Mouse (Mus musculus) cerebellum, adult 9-11 months (tissue): ENCODE data around the gene Trim15.
"Not testable (repeated sequence)": the region's sequence is repeated elsewhere in the genome, so short reads cannot be mapped to it uniquely, and the experiment has no call there.

Source experiments
- DNase-seq: peaks from one replicate; pipeline ENCODE4 v3.0.0; 2022

Trim15 gene

GRCm38 (mm10) chr17:36866719-36867527 lies at the start of gene Trim15:
Gene Trim15, minus strand, starts transcription at chr17:36867210.
- DNase-seq: no peak

- DNase-seq: peak; percentile 39
Measured at GRCm38 (mm10) chr17:36915076-36915475, 48.1 kb upstream of the Trim15 start.

GRCm38 (mm10) chr17:36914108-36914507 lies 47.1 kb upstream of the Trim15 start:
- DNase-seq: peak; percentile 61

- DNase-seq: no peak
Measured at GRCm38 (mm10) chr17:36912031-36912430, 45.0 kb upstream of the Trim15 start.

- no peak for DNase-seq
Measured at GRCm38 (mm10) chr17:36909802-36910201, 42.8 kb upstream of the Trim15 start.

- no peak for DNase-seq
Measured at GRCm38 (mm10) chr17:36908235-36908634, 41.2 kb upstream of the Trim15 start.

- no peak for DNase-seq
Measured at GRCm38 (mm10) chr17:36903651-36904050, 36.6 kb upstream of the Trim15 start.

- DNase-seq: no peak
Measured at GRCm38 (mm10) chr17:36900691-36901090, 33.7 kb upstream of the Trim15 start.

- no peak for DNase-seq
Measured at GRCm38 (mm10) chr17:36900001-36900400, 33.0 kb upstream of the Trim15 start.

- no peak for DNase-seq
Measured at GRCm38 (mm10) chr17:36899376-36899775, 32.4 kb upstream of the Trim15 start.

- no peak for DNase-seq
Measured at GRCm38 (mm10) chr17:36897552-36898205, 30.7 kb upstream of the Trim15 start, which contains the start of gene Trim31. Gene Trim31, plus strand, starts transcription at chr17:36898118.

GRCm38 (mm10) chr17:36897065-36897464 lies 30.1 kb upstream of the Trim15 start:
- no peak for DNase-seq

- DNase-seq: peak; percentile 20
Measured at GRCm38 (mm10) chr17:36896583-36896982, 29.6 kb upstream of the Trim15 start.

GRCm38 (mm10) chr17:36893387-36893786 lies 26.4 kb upstream of the Trim15 start:
- no peak for DNase-seq

- DNase-seq: no peak
Measured at GRCm38 (mm10) chr17:36892362-36892761, 25.4 kb upstream of the Trim15 start.

- DNase-seq: not testable (repeated sequence)
Measured at GRCm38 (mm10) chr17:36891496-36891895, 24.5 kb upstream of the Trim15 start.

- no peak for DNase-seq
Measured at GRCm38 (mm10) chr17:36890073-36890903, 23.3 kb upstream of the Trim15 start, which contains the start of gene Trim40. Gene Trim40, minus strand, starts transcription at chr17:36890123.

GRCm38 (mm10) chr17:36885132-36885790 lies 18.3 kb upstream of the Trim15 start:
- no peak for DNase-seq

- no peak for DNase-seq
Measured at GRCm38 (mm10) chr17:36883350-36883749, 16.3 kb upstream of the Trim15 start.

- no peak for DNase-seq
Measured at GRCm38 (mm10) chr17:36874636-36875035, 7.6 kb upstream of the Trim15 start.

GRCm38 (mm10) chr17:36869955-36870810 lies 3.2 kb upstream of the Trim15 start:
- DNase-seq: no peak
